Mouse (Mus musculus) E14TG2a.4 (cell line): ENCODE results near the gene Ttbk2.

Experiments used
- CTCF ChIP-seq: conservative IDR thresholded peaks from 2 replicates; pipeline ENCODE4 v1.5.1; 2014; ENCODE audit warnings: low read length
- NANOG ChIP-seq: IDR thresholded peaks from 2 replicates; pipeline ENCODE4 v1.6.1; 2014; ENCODE audit warnings: borderline replicate concordance, low read length, mixed read lengths
- POU5F1 ChIP-seq: IDR thresholded peaks from 2 replicates; pipeline ENCODE4 v1.6.1; 2014; ENCODE audit warnings: low read length, borderline replicate concordance

- no peak for TF ChIP-seq CTCF
- TF ChIP-seq POU5F1 = no peak
- TF ChIP-seq NANOG = no peak
These were observed 139.5 kb downstream of the Ttbk2 start for GRCm38 (mm10) chr2:120710948-120711347.
